Mouse (Mus musculus) erythroblast, embryonic 14.5 days (primary cell): ENCODE measurements around the gene Polg.

ENCODE experiments used
- GATA1 ChIP-seq: IDR thresholded peaks from 2 replicates; pipeline ENCODE4 v1.6.1; 2012; ENCODE audit warnings: low read length, inconsistent platforms, mixed read lengths
- TAL1 ChIP-seq: IDR thresholded peaks from 3 replicates; pipeline ENCODE4 v1.6.1; 2012; ENCODE audit warnings: low read length, inconsistent platforms, mixed read lengths

DNA sequence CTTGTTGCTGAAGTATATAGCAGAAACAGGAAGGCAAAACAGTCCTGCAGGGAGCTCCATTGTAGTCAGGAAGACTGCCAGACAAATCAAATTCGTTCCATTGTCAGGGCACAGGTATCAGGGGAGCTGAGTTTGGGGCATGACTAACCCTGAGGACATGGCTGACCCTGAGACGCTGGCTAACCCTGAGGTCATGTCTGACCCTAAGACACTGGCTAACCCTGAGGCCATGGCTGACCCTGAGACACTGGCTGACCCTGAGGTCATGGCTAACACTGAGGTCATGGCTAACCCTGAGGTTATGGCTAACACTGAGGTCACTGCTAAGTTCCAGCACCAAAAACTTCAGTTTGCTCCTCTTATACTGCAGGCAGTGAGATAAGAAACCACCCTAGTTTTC is 26.1 kb downstream of the Polg start:
- TF ChIP-seq GATA1: no peak
- no peak for TF ChIP-seq TAL1
